Mouse (Mus musculus): ENCODE results near the gene Obscn.

Obscn gene

GRCm38 (mm10) chr11:58983691-58984341 is 152.4 kb downstream of the Obscn start:
- DNase-seq (ENCODE audit: low spot score in 2 of 2): no peak

GRCm38 (mm10) chr11:58982471-58983097 is 153.6 kb downstream of the Obscn start:
- no peak for DNase-seq (ENCODE audit: low spot score in 2 of 2)

GRCm38 (mm10) chr11:58981541-58982447 is 154.4 kb downstream of the Obscn start:
- DNase-seq (ENCODE audit: low spot score in 2 of 2): peak in 1 of 2 experiments; percentile 34

GRCm38 (mm10) chr11:58980381-58980990 is 155.7 kb downstream of the Obscn start:
- no peak for DNase-seq (ENCODE audit: low spot score in 2 of 2)

GRCm38 (mm10) chr11:58979661-58980060 is 156.5 kb downstream of the Obscn start:
- peak; percentile 32 to 73 for DNase-seq (ENCODE audit: low spot score in 2 of 2)

GRCm38 (mm10) chr11:58979183-58979582 is 157.0 kb downstream of the Obscn start:
- no peak for DNase-seq (ENCODE audit: low spot score in 2 of 2)

GRCm38 (mm10) chr11:58978706-58979030 is 157.5 kb downstream of the Obscn start:
- DNase-seq (ENCODE audit: low spot score in 2 of 2): no peak

GRCm38 (mm10) chr11:58978027-58978705 is 158.0 kb downstream of the Obscn start, which contains the start of gene Trim11:
Trim11 (plus strand) TSS chr11:58978093.
- peak; percentile 33 to 61 for DNase-seq (ENCODE audit: low spot score in 2 of 2)

- DNase-seq (ENCODE audit: low spot score in 2 of 2): peak in 1 of 2 experiments; percentile 39
These were observed 158.6 kb downstream of the Obscn start for GRCm38 (mm10) chr11:58977607-58978026.

GRCm38 (mm10) chr11:58977150-58977549 is 159.1 kb downstream of the Obscn start:
- DNase-seq (ENCODE audit: low spot score in 2 of 2): no peak

- DNase-seq (ENCODE audit: low spot score in 2 of 2): no peak
These were observed 161.8 kb downstream of the Obscn start for GRCm38 (mm10) chr11:58974414-58974813.

- no peak for DNase-seq (ENCODE audit: low spot score in 2 of 2)
These were observed 164.4 kb downstream of the Obscn start for GRCm38 (mm10) chr11:58971796-58972195.

- no peak for DNase-seq (ENCODE audit: low spot score in 2 of 2)
These were observed 165.2 kb downstream of the Obscn start for GRCm38 (mm10) chr11:58970831-58971530.

- no peak for DNase-seq (ENCODE audit: low spot score in 2 of 2)
These were observed 166.5 kb downstream of the Obscn start for GRCm38 (mm10) chr11:58969659-58970058.

GRCm38 (mm10) chr11:58969027-58969426 is 167.2 kb downstream of the Obscn start:
- no peak for DNase-seq (ENCODE audit: low spot score in 2 of 2)

GRCm38 (mm10) chr11:58968551-58968950 is 167.7 kb downstream of the Obscn start:
- DNase-seq (ENCODE audit: low spot score in 2 of 2): no peak

GRCm38 (mm10) chr11:58967346-58967745 is 168.9 kb downstream of the Obscn start:
- no peak for DNase-seq (ENCODE audit: low spot score in 2 of 2)

- no peak for DNase-seq (ENCODE audit: low spot score in 2 of 2)
These were observed 171.0 kb downstream of the Obscn start for GRCm38 (mm10) chr11:58965001-58965760.

GRCm38 (mm10) chr11:58964216-58964615 is 172.0 kb downstream of the Obscn start:
- DNase-seq (ENCODE audit: low spot score in 2 of 2): no peak

- DNase-seq (ENCODE audit: low spot score in 2 of 2): no peak
These were observed 172.7 kb downstream of the Obscn start for GRCm38 (mm10) chr11:58963543-58963942.

Measured in urinary bladder, adult 18-20 months (tissue).